Mouse (Mus musculus) c-Kit-positive CD71-negative TER-119-negative erythroid progenitor cells, embryonic 14.5 days (primary cell): Measurements from ENCODE around the gene Gm49721.
"Not testable (repeated sequence)": the region's sequence is repeated elsewhere in the genome, so short reads cannot be mapped to it uniquely, and the experiment has no call there.

ENCODE experiments used
- DNase-seq: peaks from one replicate; pipeline ENCODE4 v3.0.0-alpha.2; 2013; ENCODE audit warnings: low read depth

The Gm49721 gene

GRCm38 (mm10) chr17:6980144-6980543, 1.4 kb downstream of the Gm49721 start:
- not testable (repeated sequence) for DNase-seq

DNA sequence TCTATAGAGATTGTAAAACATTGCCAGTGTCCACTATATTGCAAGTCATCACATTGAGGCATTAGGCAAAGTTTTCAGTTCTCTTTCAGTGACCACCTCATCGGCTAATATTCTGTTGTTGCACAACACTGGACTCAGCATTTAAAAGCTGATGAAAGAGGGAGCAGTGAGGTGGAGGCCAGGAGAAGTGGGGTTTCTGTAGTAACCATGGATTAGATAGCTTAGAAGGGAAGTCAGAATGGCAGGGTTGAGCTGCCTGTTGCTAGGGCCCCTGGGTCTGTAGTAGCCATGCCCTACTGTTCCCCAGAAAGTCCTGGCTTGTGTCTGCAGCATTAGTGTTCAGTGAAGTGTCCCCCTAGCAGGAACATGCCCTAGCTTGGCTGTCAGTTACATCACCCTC, 7.4 kb downstream of the Gm49721 start:
- not testable (repeated sequence) for DNase-seq

DNA sequence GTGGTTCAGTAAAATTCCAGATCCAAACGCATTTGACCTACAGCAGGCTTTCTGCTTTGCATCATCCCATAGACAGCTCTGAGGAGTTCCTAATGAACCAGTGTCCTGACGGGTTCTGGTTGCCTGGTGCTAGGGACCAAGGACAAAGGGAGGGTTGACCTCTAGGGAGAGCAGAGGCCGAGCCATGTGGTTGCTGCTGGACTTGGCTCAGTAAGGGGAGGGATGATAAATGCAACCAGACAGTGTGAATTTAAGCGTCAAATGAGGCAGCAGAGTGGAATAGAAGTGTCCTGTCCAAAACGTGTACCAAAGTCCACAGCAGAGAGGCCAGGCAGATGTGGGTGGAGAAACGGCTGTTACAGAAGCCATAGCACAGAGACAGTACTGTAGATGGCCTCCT, 16.8 kb downstream of the Gm49721 start:
- DNase-seq: not testable (repeated sequence)

DNA sequence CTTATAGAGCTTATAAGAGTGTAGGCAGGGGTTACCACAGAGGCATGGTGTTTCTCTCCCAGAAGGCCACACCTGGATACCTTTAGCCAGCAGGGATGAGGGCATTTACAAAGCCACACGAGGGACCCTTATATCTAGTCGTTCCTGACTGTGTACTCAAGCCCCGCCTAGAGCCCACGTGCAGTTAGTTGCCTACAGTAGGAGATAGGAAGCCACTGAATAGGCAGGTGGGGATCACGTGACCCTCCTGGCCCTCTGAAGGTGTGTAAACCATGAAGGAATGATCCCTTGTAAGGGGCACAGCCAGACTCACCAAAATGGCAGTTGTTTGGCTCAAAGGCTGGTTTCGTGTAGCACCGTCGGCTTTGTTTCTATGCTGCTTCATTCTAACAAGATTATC, 18.1 kb downstream of the Gm49721 start:
- DNase-seq: not testable (repeated sequence)

DNA sequence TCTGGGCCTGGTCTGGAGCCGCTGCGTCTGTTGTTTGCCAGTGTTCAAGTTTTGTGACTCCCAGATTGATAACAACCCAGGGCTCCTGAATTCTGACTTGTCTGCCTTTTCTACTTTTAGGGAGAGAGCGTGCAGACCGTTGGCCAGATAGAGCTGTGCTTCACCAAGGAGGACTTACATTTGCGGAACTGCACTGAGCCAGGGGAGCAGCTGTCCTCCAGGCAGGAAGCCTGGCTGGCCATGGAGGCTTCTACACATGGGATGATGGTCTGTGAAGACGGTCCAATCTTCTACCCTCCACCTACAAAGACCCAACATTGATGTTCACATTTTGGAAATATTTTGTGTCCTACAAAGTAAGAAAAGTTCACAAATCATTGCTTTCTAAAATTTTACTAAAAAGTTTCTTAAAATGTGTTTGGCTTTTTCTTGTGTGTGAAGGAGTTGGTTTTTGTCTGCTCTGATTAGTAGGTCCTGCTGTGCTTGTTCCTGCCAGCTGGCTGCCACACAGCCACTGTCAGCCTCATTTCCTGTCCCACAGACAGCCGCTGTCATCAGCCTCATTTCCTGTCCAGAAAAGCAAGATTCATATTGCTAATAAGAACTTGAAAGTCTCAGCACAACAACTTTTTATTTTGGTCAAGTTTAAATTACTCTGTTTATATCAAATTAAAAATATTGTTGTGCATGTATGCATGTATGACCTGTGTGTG, 19.2 kb downstream of the Gm49721 start:
- DNase-seq: not testable (repeated sequence)

DNA sequence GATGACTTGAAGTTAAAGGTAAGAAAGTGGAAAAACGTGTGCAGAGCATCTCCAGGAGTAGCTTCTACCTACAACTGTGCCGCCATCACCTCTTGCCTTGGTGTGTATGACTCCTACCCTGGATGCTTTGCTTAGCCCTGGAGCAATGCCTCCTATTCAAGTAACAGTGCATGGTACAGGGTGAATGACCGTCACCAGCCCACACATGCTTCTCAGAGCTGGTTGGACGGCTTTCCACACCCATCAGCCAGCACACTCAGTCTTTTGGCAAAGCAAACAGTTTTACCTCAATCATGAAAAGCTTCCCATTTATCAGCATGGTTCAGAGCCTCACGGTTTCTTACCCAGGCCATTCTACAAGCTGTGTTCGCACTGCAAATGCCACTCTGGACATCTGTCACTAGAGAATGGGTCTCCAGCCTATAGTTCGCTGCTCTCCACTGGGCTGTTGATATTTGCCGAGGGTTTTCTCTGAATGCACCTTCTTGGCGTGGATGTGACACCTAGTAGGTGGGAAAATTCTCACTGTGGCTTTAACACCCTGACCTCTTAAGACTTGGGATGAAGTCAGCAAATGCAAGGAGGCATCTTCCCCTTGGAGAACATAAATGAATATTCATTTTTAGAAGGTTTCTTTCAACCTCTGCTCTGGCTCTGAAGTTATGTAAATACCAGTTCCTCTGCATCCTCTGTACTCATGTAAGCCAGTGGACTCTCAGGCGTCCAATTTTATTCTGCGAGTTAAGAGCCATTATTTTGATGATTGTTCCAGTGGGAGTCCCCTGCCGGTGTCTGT, 23.3 kb downstream of the Gm49721 start:
- DNase-seq: not testable (repeated sequence)

GRCm38 (mm10) chr17:7003392-7003791, 24.7 kb downstream of the Gm49721 start:
- DNase-seq: not testable (repeated sequence)

- DNase-seq: not testable (repeated sequence)
These were observed 26.9 kb downstream of the Gm49721 start for GRCm38 (mm10) chr17:7005646-7006045.

DNA sequence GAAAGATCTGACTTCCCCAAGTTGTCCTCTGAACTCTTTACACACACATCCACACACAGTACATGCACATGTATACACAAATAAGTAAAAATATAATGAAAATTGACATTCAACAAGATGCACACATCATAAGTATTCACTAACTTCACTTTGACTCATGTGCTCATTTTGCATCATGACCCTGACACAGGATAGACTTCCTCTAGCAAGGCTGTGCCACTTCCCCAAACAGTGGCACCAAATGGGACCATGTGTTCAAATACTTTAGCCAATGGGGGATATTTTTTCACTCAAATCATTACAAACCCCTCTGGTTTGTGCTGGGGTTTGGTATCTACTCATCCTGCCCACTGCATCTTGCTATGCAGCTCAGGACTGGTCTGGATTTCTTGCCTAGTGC, 30.2 kb downstream of the Gm49721 start:
- not testable (repeated sequence) for DNase-seq

- DNase-seq: not testable (repeated sequence)
These were observed 30.7 kb downstream of the Gm49721 start for GRCm38 (mm10) chr17:7009440-7009839.

DNA sequence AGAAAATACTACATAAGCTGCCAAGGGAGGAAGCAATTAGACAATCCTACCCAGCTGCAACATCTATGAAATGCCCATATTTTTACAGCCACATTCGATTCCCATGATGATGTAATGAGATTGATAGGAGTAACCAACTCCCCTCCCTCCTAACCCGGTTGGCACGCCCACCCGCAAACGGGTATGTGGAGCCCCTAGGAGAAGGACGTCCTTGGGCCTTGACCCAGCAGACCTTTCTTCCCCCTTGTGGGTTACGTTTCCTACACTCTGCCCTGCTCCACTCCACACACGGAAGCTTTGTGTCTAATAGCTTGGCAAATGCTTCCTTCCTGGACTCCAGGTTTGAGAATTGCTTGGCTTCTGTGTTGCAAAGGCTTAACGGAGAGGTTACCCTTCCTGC, 31.2 kb downstream of the Gm49721 start:
- DNase-seq: not testable (repeated sequence)

GRCm38 (mm10) chr17:7014190-7014589, 35.5 kb downstream of the Gm49721 start:
- DNase-seq: not testable (repeated sequence)

DNA sequence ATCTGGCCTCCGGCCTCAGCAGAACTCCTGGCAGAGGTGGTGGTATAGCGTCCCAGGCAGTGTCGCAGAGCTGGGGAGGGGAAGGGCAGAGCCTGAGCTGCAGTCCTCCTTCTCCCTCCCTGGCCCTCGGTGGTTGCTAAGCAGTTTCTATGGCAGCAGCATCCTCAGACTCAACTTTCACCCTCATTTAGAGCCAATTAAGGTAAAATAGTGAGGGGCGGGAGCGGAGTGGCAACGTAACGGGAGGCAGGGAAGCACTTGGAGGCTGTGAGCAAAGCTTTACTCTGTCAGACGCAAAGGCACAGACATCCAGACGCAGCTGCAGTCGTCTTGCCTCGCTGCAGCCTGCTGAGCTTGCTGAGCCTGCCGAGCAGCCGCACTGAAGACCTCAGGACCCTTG, 46.6 kb downstream of the Gm49721 start, which contains the start of gene Gm1604a:
Gene Gm1604a (plus strand): TSS at position 312 of the 400 bp plus-strand sequence.
- not testable (repeated sequence) for DNase-seq

DNA sequence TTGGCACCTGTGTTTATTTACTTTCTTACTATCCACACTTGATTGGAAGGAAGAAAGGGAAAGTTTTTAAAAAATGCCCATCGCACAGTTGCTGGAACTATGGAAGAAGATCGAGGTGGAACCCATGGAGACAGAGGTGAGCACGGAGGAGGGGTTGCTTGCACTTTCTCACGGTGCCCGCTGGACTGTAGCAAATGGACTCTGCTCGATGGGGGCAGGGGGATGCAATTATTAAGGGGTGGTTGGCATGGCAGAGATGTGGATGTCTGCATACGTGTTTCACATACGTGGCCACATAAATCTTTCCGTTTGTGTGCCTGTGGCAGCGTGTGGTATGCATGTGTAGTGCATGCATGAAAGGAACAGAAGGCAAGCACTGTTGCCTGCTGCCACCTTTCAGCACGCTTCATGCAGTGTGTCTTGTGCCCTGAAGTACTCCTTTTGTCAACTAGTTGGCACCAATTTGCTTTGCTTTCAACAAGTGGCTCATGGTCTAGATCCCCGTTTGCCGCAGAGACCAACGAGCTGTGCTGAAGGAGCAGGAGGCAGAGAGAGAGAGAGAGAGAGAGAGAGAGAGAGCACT, 47.2 kb downstream of the Gm49721 start:
- not testable (repeated sequence) for DNase-seq

DNA sequence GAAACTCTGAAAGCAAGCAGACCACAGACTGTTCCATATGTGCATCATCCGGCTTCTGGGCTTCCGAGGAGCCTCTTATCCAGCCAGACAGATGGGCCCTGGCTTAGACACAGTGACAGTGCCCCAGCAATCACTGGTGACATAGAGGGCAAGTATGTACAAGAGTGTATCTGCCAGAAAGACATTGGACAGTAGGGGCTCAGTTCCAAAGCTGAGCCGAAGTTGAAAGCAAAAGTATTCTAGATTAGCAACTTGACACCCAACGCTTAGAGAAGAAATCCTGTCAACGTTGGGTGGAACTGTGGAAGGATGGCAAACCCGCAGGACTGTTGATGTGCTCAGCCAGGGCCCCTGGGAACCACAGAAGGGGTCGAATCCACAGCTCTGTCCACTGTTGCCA, 51.5 kb downstream of the Gm49721 start:
- not testable (repeated sequence) for DNase-seq

GRCm38 (mm10) chr17:7030622-7031174, 52.0 kb downstream of the Gm49721 start:
- not testable (repeated sequence) for DNase-seq

- not testable (repeated sequence) for DNase-seq
These were observed 54.8 kb downstream of the Gm49721 start for GRCm38 (mm10) chr17:7033192-7034166.

DNA sequence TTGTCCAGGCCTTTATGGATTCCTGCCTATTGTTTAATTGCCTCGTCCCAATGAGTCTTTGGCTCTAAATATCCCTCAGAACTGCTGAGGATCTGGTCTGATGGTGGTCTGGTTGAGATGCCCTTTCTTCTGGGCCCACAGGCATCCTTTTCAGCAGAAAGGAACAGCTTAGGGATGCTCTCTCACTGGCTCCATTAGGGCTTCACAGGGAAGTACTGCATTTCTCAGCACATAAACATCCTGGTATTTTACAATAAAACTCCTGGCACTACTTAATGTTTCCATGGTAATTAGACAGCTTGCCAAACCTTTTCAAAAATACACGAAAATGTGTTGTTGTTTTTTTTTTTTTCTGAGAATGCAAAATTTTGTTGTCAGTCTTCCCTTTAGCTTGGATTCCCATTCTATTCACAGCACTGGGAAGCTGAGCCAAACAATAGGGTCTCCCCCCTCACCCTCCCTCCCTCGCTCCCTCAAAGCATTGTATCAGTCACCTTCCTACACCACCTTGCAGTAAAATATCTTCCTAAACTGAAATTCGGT, 90.4 kb downstream of the Gm49721 start:
- not testable (repeated sequence) for DNase-seq

GRCm38 (mm10) chr17:7069561-7070240, 91.0 kb downstream of the Gm49721 start:
- not testable (repeated sequence) for DNase-seq

DNA sequence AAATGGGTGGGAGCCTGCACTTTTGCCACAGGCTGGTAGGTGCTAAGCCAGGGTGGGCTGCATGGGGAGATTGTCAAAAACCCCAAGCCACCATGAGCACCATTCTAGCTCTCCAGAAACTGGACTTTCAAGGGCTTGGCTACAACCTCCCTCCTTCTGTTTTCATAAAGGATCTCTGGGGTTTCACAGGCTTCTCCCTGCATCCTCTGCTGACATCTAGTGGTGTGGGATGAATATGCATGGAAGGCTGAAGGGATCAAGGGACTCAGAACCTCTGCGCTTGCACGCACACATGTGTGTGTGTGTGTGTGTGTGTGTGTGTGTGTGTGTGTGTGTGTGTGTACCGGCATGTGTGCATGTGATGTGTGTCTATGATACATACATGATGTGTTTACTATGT, 95.8 kb downstream of the Gm49721 start:
- DNase-seq: not testable (repeated sequence)
